Mouse (Mus musculus) gastrocnemius, postnatal 10 days (tissue): Measurements from ENCODE around the gene Ralgps1. TPM values are rescaled to one million over a fixed set of nuclear protein-coding genes. Genes with fewer than 3 reads are reported as not detected.

Source experiments
- microRNA-seq, 2 experiments: library from miRNA; unstranded; fragments of <30 nt; microRNA quantifications; one replicate each; pipeline ENCODE4 v1.2.0; 2021
- total RNA-seq, 2 experiments: library from RNA; stranded (reverse); gene quantifications; 2 replicates each; pipeline ENCODE4 v1.2.3; 2021

The Ralgps1 gene
- total RNA-seq, 2 experiments from 2014 or later: 4.1 to 5.2 TPM

Small RNA genes lying within 50 kb of the gene (microRNA-seq; reads per million reads assigned to microRNA genes)
- gene Gm25998: 0 reads per million in 2 experiments

Other genes starting within 250 kb of the Ralgps1 start
- 1 to 10 TPM; 3.1 to 4.7 TPM for gene Garnl3, start 239.8 kb downstream of the Ralgps1 start, total RNA-seq
- gene Angptl2, start 155.4 kb downstream of the Ralgps1 start, total RNA-seq: 100 to 1,000 TPM; 258 to 272 TPM
- gene Zbtb34, start 59.8 kb upstream of the Ralgps1 start, total RNA-seq: 10 to 100 TPM; 10.4 to 13.6 TPM
- gene Zbtb43, start 97.1 kb upstream of the Ralgps1 start, total RNA-seq: 10 to 100 TPM; 16.8 to 21.0 TPM